Mouse (Mus musculus) E14TG2a.4 (cell line): ENCODE measurements around the gene Mrgprx1.

Experiments used
- H3K27me3 ChIP-seq: 2 replicates; pipeline ENCODE4 v1.6.1; 2014; ENCODE audit warnings: low read length, control low read depth; ENCODE audit not compliant: insufficient read depth
- H3K36me3 ChIP-seq: 2 replicates; pipeline ENCODE4 v1.6.1; 2014; ENCODE audit warnings: low read length, control low read depth; ENCODE audit not compliant: insufficient read depth
- H3K4me1 ChIP-seq: replicated peaks from 2 replicates; pipeline ENCODE4 v1.6.1; 2014; ENCODE audit warnings: low read depth, low read length, control low read depth
- H3K4me3 ChIP-seq: replicated peaks from 2 replicates; pipeline ENCODE4 v1.5.1; 2014; ENCODE audit warnings: mild to moderate bottlenecking, low read length
- H3K9me3 ChIP-seq: 2 replicates; pipeline ENCODE4 v1.6.1; 2014; ENCODE audit warnings: low read length, control low read depth
- CTCF ChIP-seq: conservative IDR thresholded peaks from 2 replicates; pipeline ENCODE4 v1.5.1; 2014; ENCODE audit warnings: low read length
- NANOG ChIP-seq: IDR thresholded peaks from 2 replicates; pipeline ENCODE4 v1.6.1; 2014; ENCODE audit warnings: borderline replicate concordance, low read length, mixed read lengths
- POU5F1 ChIP-seq: IDR thresholded peaks from 2 replicates; pipeline ENCODE4 v1.6.1; 2014; ENCODE audit warnings: low read length, borderline replicate concordance

The Mrgprx1 gene

GRCm38 (mm10) chr7:48027497-48027896, at the start of gene Mrgprx1:
Mrgprx1 (minus strand) TSS chr7:48027597.
- Histone ChIP-seq H3K27me3 (no peaks in the 10 kb centered on the region), H3K9me3 (no peaks in the 10 kb centered on the region), H3K4me3 (no peak within 1 kb of the TSS), H3K36me3 (no peaks in the 10 kb centered on the region), H3K4me1 (no peaks in the 10 kb centered on the region)
- no peak for TF ChIP-seq NANOG
- TF ChIP-seq CTCF = no peak
- no peak for TF ChIP-seq POU5F1

- Histone ChIP-seq H3K4me1 (no peaks in the 10 kb centered on the region), H3K4me3 (no peak overlapping the region), H3K36me3 (no peaks in the 10 kb centered on the region), H3K27me3 (no peaks in the 10 kb centered on the region), H3K9me3 (no peaks in the 10 kb centered on the region)
- no peak for TF ChIP-seq NANOG
- no peak for TF ChIP-seq CTCF
- TF ChIP-seq POU5F1 = no peak
Observed at GRCm38 (mm10) chr7:48075521-48075920, 48.1 kb upstream of the Mrgprx1 start.

GRCm38 (mm10) chr7:48046475-48047185, 19.2 kb upstream of the Mrgprx1 start:
- Histone ChIP-seq H3K4me1 (no peaks in the 10 kb centered on the region), H3K27me3 (no peaks in the 10 kb centered on the region), H3K4me3 (no peak overlapping the region), H3K36me3 (no peaks in the 10 kb centered on the region), H3K9me3 (no peaks in the 10 kb centered on the region)
- TF ChIP-seq POU5F1 (no peak), CTCF (no peak), NANOG (no peak)

GRCm38 (mm10) chr7:48044046-48044445, 16.6 kb upstream of the Mrgprx1 start:
- TF ChIP-seq POU5F1 = no peak
- no peak for TF ChIP-seq NANOG
- no peak for TF ChIP-seq CTCF
- Histone ChIP-seq H3K9me3 (no peaks in the 10 kb centered on the region), H3K4me1 (no peaks in the 10 kb centered on the region), H3K27me3 (no peaks in the 10 kb centered on the region), H3K36me3 (no peaks in the 10 kb centered on the region), H3K4me3 (no peak overlapping the region)

GRCm38 (mm10) chr7:48017874-48018273, 9.5 kb downstream of the Mrgprx1 start:
- no peaks in the 10 kb centered on the region for H3K4me1 ChIP-seq
- no peak for TF ChIP-seq POU5F1
- no peak for TF ChIP-seq CTCF
- no peak for TF ChIP-seq NANOG

GRCm38 (mm10) chr7:47995689-47996088, 31.7 kb downstream of the Mrgprx1 start:
- Histone ChIP-seq H3K36me3 (no peaks in the 10 kb centered on the region), H3K27me3 (no peaks in the 10 kb centered on the region), H3K9me3 (no peaks in the 10 kb centered on the region), H3K4me1 (no peaks in the 10 kb centered on the region), H3K4me3 (no peak overlapping the region)
- TF ChIP-seq POU5F1 (no peak), CTCF (no peak), NANOG (no peak)

More at GRCm38 (mm10) chr7:48017874-48018273, 9.5 kb downstream of the Mrgprx1 start:
- no peak overlapping the region for H3K4me3 ChIP-seq
- no peaks in the 10 kb centered on the region for H3K27me3 ChIP-seq
- H3K36me3 ChIP-seq = no peaks in the 10 kb centered on the region
- no peaks in the 10 kb centered on the region for H3K9me3 ChIP-seq

GRCm38 (mm10) chr7:47986752-47987151, 40.6 kb downstream of the Mrgprx1 start:
- H3K36me3 ChIP-seq = no peaks in the 10 kb centered on the region
- H3K4me3 ChIP-seq = no peak overlapping the region
- H3K9me3 ChIP-seq = no peaks in the 10 kb centered on the region
- no peaks in the 10 kb centered on the region for H3K27me3 ChIP-seq
- TF ChIP-seq POU5F1 (no peak), CTCF (peak; percentile 26; the same call in 1 of the 2 replicates), NANOG (no peak)
- H3K4me1 ChIP-seq = no peaks in the 10 kb centered on the region

- H3K4me1 ChIP-seq = no peaks in the 10 kb centered on the region
- TF ChIP-seq CTCF (no peak), NANOG (no peak), POU5F1 (no peak)
- H3K36me3 ChIP-seq = no peaks in the 10 kb centered on the region
- H3K4me3 ChIP-seq = no peak within 1 kb of the TSS
- no peaks in the 10 kb centered on the region for H3K9me3 ChIP-seq
- H3K27me3 ChIP-seq = no peaks in the 10 kb centered on the region
Observed at GRCm38 (mm10) chr7:47981995-47982394, 45.4 kb downstream of the Mrgprx1 start, which contains the start of gene Mrgpra4. Mrgpra4 (minus strand) TSS chr7:47982095.
